7 mouse cellular contexts compared by ENCODE assay signal in genomic region chr8:71602666-71603334, GRCm38 (mm10). TPM values are rescaled to one million over a fixed set of nuclear protein-coding genes. Genes with fewer than 3 reads are reported as not detected.
A peak's percentile ranks its signal among the peaks of the same experiment; 100 is the strongest.
DNase-seq lines count a peak whose midpoint lies in the region; ATAC-seq and TF ChIP-seq lines count a peak whose summit lies in the region.

No protein-coding gene starts in this region.

- H3K27ac ChIP-seq in kidney, adult 2 months (ENCODE audit: insufficient read depth, low read depth, low read length) = no peak overlapping the region
- H3K27ac ChIP-seq in lung, embryonic 15.5 days = no peak overlapping the region

- 3% methylated on average over 32 of the region's 32 CpGs for WGBS in kidney, adult 2 months
- 1% methylated on average over 32 of the region's 32 CpGs for WGBS in lung, embryonic 15.5 days

- no peak for TF ChIP-seq POLR2A in kidney, adult 2 months (IDR thresholded peaks at IDR 0.05; ENCODE audit: low read depth, low read length)

- DNase-seq in adrenal gland, adult 8-10 months = peak; percentile 76
- DNase-seq in embryo, embryonic 11 days = peak; percentile 83
- peak; percentile 71 for DNase-seq in heart, adult 8-10 months (ENCODE audit: low spot score)
- peak; percentile 94 for DNase-seq in kidney, adult 2 months
- DNase-seq in ovary, postnatal 14 days (ENCODE audit: low spot score) = peak; percentile 61
- no peak for DNase-seq in left cerebral cortex, postnatal 4 days

- intact Hi-C loops in left cerebral cortex, postnatal 4 days (cut with DNase I) = no loop called here

- no peaks in the 10 kb centered on the region for H3K36me3 ChIP-seq in kidney, adult 2 months (ENCODE audit: control insufficient read depth, insufficient read depth, low read length)
- H3K36me3 ChIP-seq in lung, embryonic 15.5 days = no peaks in the 10 kb centered on the region

- no peaks in the 10 kb centered on the region for H3K27me3 ChIP-seq in kidney, adult 2 months (replicated peaks; ENCODE audit: control insufficient read depth, insufficient read depth, low read length)
- peaks cover 17% of the 10 kb centered on the region for H3K27me3 ChIP-seq in lung, embryonic 15.5 days

- H3K9me3 ChIP-seq in lung, embryonic 15.5 days = no peaks in the 10 kb centered on the region

- no peak for TF ChIP-seq CTCF in kidney, adult 2 months (conservative IDR thresholded peaks at IDR 0.05; ENCODE audit: insufficient read depth, insufficient read length, low read depth, low read length)

- ATAC-seq in lung, embryonic 15.5 days (ENCODE audit: borderline replicate concordance, extremely low read depth, low FRiP score, low TSS enrichment) = peak; percentile 87

- H3K4me2 ChIP-seq in lung, embryonic 15.5 days = peak overlapping the region; percentile 79

- H3K4me1 ChIP-seq in kidney, adult 2 months (ENCODE audit: control insufficient read depth, insufficient read depth, low read length) = peaks cover 7% of the 10 kb centered on the region; the same call in 1 of the 2 replicates
- peaks cover 16% of the 10 kb centered on the region for H3K4me1 ChIP-seq in lung, embryonic 15.5 days

- 0 out of 2 replicates have a peak overlapping the region, but pooled peaks have one; percentile 17 for H3K9ac ChIP-seq in lung, embryonic 15.5 days

- peak overlapping the region; percentile 25 for H3K4me3 ChIP-seq in kidney, adult 2 months (ENCODE audit: insufficient read depth, low read depth, low read length)
- H3K4me3 ChIP-seq in lung, embryonic 15.5 days = peak overlapping the region; percentile 37

RNA-seq across cellular contexts. Expression of gene Fam129c, which starts 5.4 kb away (rescaled TPM):
- total RNA-seq in adrenal gland, adult 8-10 months (2022) = 1 to 10 TPM; 1.5 to 3.0 (median 2.3) TPM
- total RNA-seq in heart, adult 8-10 months (2022) = 1 to 10 TPM; 1.1 to 1.4 (median 1.2) TPM
- polyA plus RNA-seq in kidney, adult 2 months (2012; rRNA removed) = 1.2 and 2.4 TPM in 2 replicates
- 3.1 and 3.4 TPM in 2 replicates for polyA plus RNA-seq in lung, embryonic 15.5 days (2015; fragmentation: Nextera tagmentation; extraction: Ambion mirVana)
- 1 to 10 TPM; 7.9 to 8.0 TPM for total RNA-seq in left cerebral cortex, postnatal 4 days (2021)

RNA-seq across cellular contexts. Expression of gene Colgalt1, which starts 8.0 kb away (rescaled TPM):
- 10 to 100 TPM; 64.7 to 78.0 (median 69.1) TPM for total RNA-seq in adrenal gland, adult 8-10 months (2022)
- 10 to 100 TPM; 38.4 to 41.5 (median 39.9) TPM for total RNA-seq in heart, adult 8-10 months (2022)
- 62.2 and 70.4 TPM in 2 replicates for polyA plus RNA-seq in kidney, adult 2 months (2012; rRNA removed)
- 77.9 and 79.3 TPM in 2 replicates for polyA plus RNA-seq in lung, embryonic 15.5 days (2015; fragmentation: Nextera tagmentation; extraction: Ambion mirVana)
- total RNA-seq in left cerebral cortex, postnatal 4 days (2021) = 10 to 100 TPM; 88.2 to 88.6 TPM

RNA-seq across cellular contexts. Expression of gene Pgls, which starts 10.8 kb away (rescaled TPM):
- 100 to 1,000 TPM; 116 to 141 (median 124) TPM for total RNA-seq in adrenal gland, adult 8-10 months (2022)
- 10 to 100 TPM; 57.7 to 65.1 (median 62.6) TPM for total RNA-seq in heart, adult 8-10 months (2022)
- polyA plus RNA-seq in kidney, adult 2 months (2012; rRNA removed) = 134 TPM in 2 replicates
- 228 and 230 TPM in 2 replicates for polyA plus RNA-seq in lung, embryonic 15.5 days (2015; fragmentation: Nextera tagmentation; extraction: Ambion mirVana)
- total RNA-seq in left cerebral cortex, postnatal 4 days (2021) = 10 to 100 TPM; 85.7 to 97.3 TPM

RNA-seq across cellular contexts. Expression of gene Slc27a1, which starts 34.1 kb away (rescaled TPM):
- total RNA-seq in adrenal gland, adult 8-10 months (2022) = 100 to 1,000 TPM; 141 to 186 (median 160) TPM
- total RNA-seq in heart, adult 8-10 months (2022) = 100 to 1,000 TPM; 192 to 237 (median 204) TPM
- polyA plus RNA-seq in kidney, adult 2 months (2012; rRNA removed) = 146 and 182 TPM in 2 replicates
- 34.3 and 36.7 TPM in 2 replicates for polyA plus RNA-seq in lung, embryonic 15.5 days (2015; fragmentation: Nextera tagmentation; extraction: Ambion mirVana)
- total RNA-seq in left cerebral cortex, postnatal 4 days (2021) = 10 to 100 TPM; 60.5 to 71.1 TPM

RNA-seq across cellular contexts. Expression of gene Nxnl1, which starts 36.4 kb away (rescaled TPM):
- 1 to 10 TPM in 1 of 4 experiments, under 1 TPM in 3; 0.40 to 1.3 (median 0.49) TPM for total RNA-seq in adrenal gland, adult 8-10 months (2022)
- total RNA-seq in heart, adult 8-10 months (2022) = under 1 TPM in 2 of 4 experiments, not detected in 2; 0.14 to 0.19 TPM
- 0.14 and 0.19 TPM in 2 replicates for polyA plus RNA-seq in kidney, adult 2 months (2012; rRNA removed)
- polyA plus RNA-seq in lung, embryonic 15.5 days (2015; fragmentation: Nextera tagmentation; extraction: Ambion mirVana) = not detected in 2 replicates
- not detected for total RNA-seq in left cerebral cortex, postnatal 4 days (2021)
